In the genomic region with DNA sequence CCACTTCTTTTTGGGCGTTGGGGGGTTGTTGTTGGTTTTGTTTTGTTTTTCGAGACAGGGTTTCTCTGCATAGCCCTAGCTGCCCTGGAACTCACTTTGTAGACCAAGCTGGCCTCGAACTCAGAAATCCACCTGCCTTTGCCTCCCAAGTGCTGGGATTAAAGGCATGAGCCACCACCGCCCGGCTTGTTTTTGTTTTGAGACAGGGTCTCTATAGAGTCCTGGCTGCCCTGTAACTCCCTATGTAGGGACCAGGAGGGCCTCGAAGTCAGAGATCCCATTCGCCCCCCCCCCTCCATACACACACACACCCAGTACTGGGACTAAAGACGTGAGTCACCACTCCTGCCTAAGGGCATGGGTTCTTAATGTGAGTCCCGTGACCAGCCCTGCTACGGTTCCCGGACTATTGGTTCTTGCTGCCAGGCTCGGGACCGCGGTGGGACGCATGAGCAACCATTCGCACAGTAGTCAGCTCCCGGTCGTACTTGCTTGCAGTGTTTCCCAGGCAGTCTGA, we compare ENCODE assay signal across 7 mouse cellular contexts. TPM values are rescaled to one million over a fixed set of nuclear protein-coding genes. Genes with fewer than 3 reads are reported as not detected.
A peak's percentile ranks its signal among the peaks of the same experiment; 100 is the strongest.
DNase-seq lines count a peak whose midpoint lies in the region; ATAC-seq and TF ChIP-seq lines count a peak whose summit lies in the region.

No protein-coding gene starts in this region.

- peak; percentile 58 for ATAC-seq in intestine, embryonic 14.5 days (replicated peaks; ENCODE audit: low FRiP score, low TSS enrichment, low read depth)
- peak; percentile 14 for ATAC-seq in liver, embryonic 16.5 days (ENCODE audit: low read depth)
- peak; percentile 33 for ATAC-seq in neural tube, embryonic 11.5 days (ENCODE audit: insufficient read depth, low FRiP score, low TSS enrichment)

- no peaks in the 10 kb centered on the region for H3K36me3 ChIP-seq in intestine, embryonic 14.5 days (ENCODE audit: control insufficient read depth, insufficient read depth, low read length)
- no peaks in the 10 kb centered on the region for H3K36me3 ChIP-seq in liver, embryonic 16.5 days (ENCODE audit: control insufficient read depth, insufficient read depth)
- no peaks in the 10 kb centered on the region for H3K36me3 ChIP-seq in neural tube, embryonic 11.5 days (ENCODE audit: control insufficient read depth, insufficient read depth, low read length)

- H3K4me2 ChIP-seq in intestine, embryonic 14.5 days (ENCODE audit: low read length): peak overlapping the region; percentile 79
- H3K4me2 ChIP-seq in liver, embryonic 16.5 days (ENCODE audit: low read depth, low read length): peak overlapping the region; percentile 96
- H3K4me2 ChIP-seq in neural tube, embryonic 11.5 days (ENCODE audit: low read depth): peak overlapping the region; percentile 92

- intact Hi-C loops in gastrocnemius, adult 2 months (cut with DNase I): loop anchor here (10.0 kb wide), 1 partner anchor 339 kb away; a partner anchor contains a TSS

- no peaks in the 10 kb centered on the region for H3K9me3 ChIP-seq in intestine, embryonic 14.5 days (ENCODE audit: control insufficient read depth, low read length)
- no peaks in the 10 kb centered on the region for H3K9me3 ChIP-seq in liver, embryonic 16.5 days (replicated peaks; ENCODE audit: control insufficient read depth, low read length)
- no peaks in the 10 kb centered on the region for H3K9me3 ChIP-seq in neural tube, embryonic 11.5 days (ENCODE audit: control insufficient read depth, low read length)

- peak; percentile 78 for DNase-seq in NIH3T3 (ENCODE audit: low read depth)
- DNase-seq in cerebellum, adult 18-20 months: peak; percentile 36 to 37
- peak; percentile 53 for DNase-seq in gastrocnemius, adult 2 months
- DNase-seq in intestine, embryonic 14.5 days (ENCODE audit: low spot score): no peak
- DNase-seq in neural tube, embryonic 11.5 days (ENCODE audit: low spot score): peak; percentile 60
- peak; percentile 51 for DNase-seq in thymus, postnatal 14 days

- WGBS in intestine, embryonic 14.5 days: under 1% methylated on average over 18 of the region's 18 CpGs
- 1% methylated on average over 18 of the region's 18 CpGs for WGBS in liver, embryonic 16.5 days (ENCODE audit: insufficient replicate concordance)
- under 1% methylated on average over 18 of the region's 18 CpGs for WGBS in neural tube, embryonic 11.5 days

- no peak for TF ChIP-seq CTCF in gastrocnemius, adult 2 months (IDR thresholded peaks at IDR 0.05)

- peak overlapping the region; percentile 81 for H3K27ac ChIP-seq in gastrocnemius, adult 2 months
- H3K27ac ChIP-seq in intestine, embryonic 14.5 days (ENCODE audit: low read depth): peak overlapping the region; percentile 33; the same call in 1 of the 2 replicates
- peak overlapping the region; percentile 64 for H3K27ac ChIP-seq in liver, embryonic 16.5 days (ENCODE audit: low read length)
- H3K27ac ChIP-seq in neural tube, embryonic 11.5 days (ENCODE audit: low read depth, low read length): no peak overlapping the region

- H3K4me1 ChIP-seq in intestine, embryonic 14.5 days (replicated peaks; ENCODE audit: control insufficient read depth, insufficient read depth, low read length): peaks cover 3% of the 10 kb centered on the region; the same call in 1 of the 2 replicates
- peaks cover 24% of the 10 kb centered on the region for H3K4me1 ChIP-seq in liver, embryonic 16.5 days (ENCODE audit: control insufficient read depth, low read depth, low read length)
- H3K4me1 ChIP-seq in neural tube, embryonic 11.5 days (ENCODE audit: control insufficient read depth, insufficient read depth, low read length): peaks cover 20% of the 10 kb centered on the region; the same call in 1 of the 2 replicates

- 0 out of 2 replicates have a peak overlapping the region, but pooled peaks have one; percentile 20 for H3K9ac ChIP-seq in intestine, embryonic 14.5 days (ENCODE audit: low read length)
- H3K9ac ChIP-seq in liver, embryonic 16.5 days (ENCODE audit: low read depth, low read length): peak overlapping the region; percentile 51
- H3K9ac ChIP-seq in neural tube, embryonic 11.5 days (ENCODE audit: low read length): peak overlapping the region; percentile 29

- peak overlapping the region; percentile 96 for H3K4me3 ChIP-seq in gastrocnemius, adult 2 months
- peak overlapping the region; percentile 91 for H3K4me3 ChIP-seq in intestine, embryonic 14.5 days (ENCODE audit: low read depth, low read length)
- H3K4me3 ChIP-seq in liver, embryonic 16.5 days (ENCODE audit: low read depth, low read length): peak overlapping the region; percentile 96
- peak overlapping the region; percentile 89 for H3K4me3 ChIP-seq in neural tube, embryonic 11.5 days (ENCODE audit: low read depth, low read length)

- no peaks in the 10 kb centered on the region for H3K27me3 ChIP-seq in intestine, embryonic 14.5 days (replicated peaks; ENCODE audit: control insufficient read depth, insufficient read depth, low read length)
- H3K27me3 ChIP-seq in liver, embryonic 16.5 days (ENCODE audit: control insufficient read depth, insufficient read depth, low read depth, low read length): no peaks in the 10 kb centered on the region; the same call in none of the 2 replicates
- H3K27me3 ChIP-seq in neural tube, embryonic 11.5 days (ENCODE audit: control insufficient read depth, insufficient read depth, low read length): no peaks in the 10 kb centered on the region

RNA-seq across cellular contexts. Expression of a gene that starts 0.8 kb away (rescaled TPM):
- total RNA-seq in gastrocnemius, adult 2 months (2021): 10 to 100 TPM; 19.1 to 23.8 TPM
- polyA plus RNA-seq in intestine, embryonic 14.5 days (2014; fragmentation: Nextera tagmentation; extraction: Ambion mirVana): 22.4 and 23.7 TPM in 2 replicates
- polyA plus RNA-seq in liver, embryonic 16.5 days (2015; fragmentation: Nextera tagmentation; extraction: Ambion mirVana): 18.1 and 18.6 TPM in 2 replicates
- 14.3 and 15.4 TPM in 2 replicates for polyA plus RNA-seq in neural tube, embryonic 11.5 days (2014; fragmentation: Nextera tagmentation; extraction: Ambion mirVana)

RNA-seq across cellular contexts. Expression of a gene that starts 7.8 kb away (rescaled TPM):
- 10 to 100 TPM; 22.2 to 24.8 TPM for total RNA-seq in gastrocnemius, adult 2 months (2021)
- polyA plus RNA-seq in intestine, embryonic 14.5 days (2014; fragmentation: Nextera tagmentation; extraction: Ambion mirVana): 20.1 and 20.9 TPM in 2 replicates
- 8.4 and 10.3 TPM in 2 replicates for polyA plus RNA-seq in liver, embryonic 16.5 days (2015; fragmentation: Nextera tagmentation; extraction: Ambion mirVana)
- polyA plus RNA-seq in neural tube, embryonic 11.5 days (2014; fragmentation: Nextera tagmentation; extraction: Ambion mirVana): 33.4 and 36.6 TPM in 2 replicates

RNA-seq across cellular contexts. Expression of a gene that starts 24.6 kb away (rescaled TPM):
- total RNA-seq in gastrocnemius, adult 2 months (2021): under 1 TPM; 0.84 to 0.89 TPM
- polyA plus RNA-seq in intestine, embryonic 14.5 days (2014; fragmentation: Nextera tagmentation; extraction: Ambion mirVana): 3.3 and 4.8 TPM in 2 replicates
- polyA plus RNA-seq in liver, embryonic 16.5 days (2015; fragmentation: Nextera tagmentation; extraction: Ambion mirVana): 8.7 and 9.0 TPM in 2 replicates
- 3.8 and 7.4 TPM in 2 replicates for polyA plus RNA-seq in neural tube, embryonic 11.5 days (2014; fragmentation: Nextera tagmentation; extraction: Ambion mirVana)
